Mouse (Mus musculus): Measurements from ENCODE around the gene Slc29a3.

DNA sequence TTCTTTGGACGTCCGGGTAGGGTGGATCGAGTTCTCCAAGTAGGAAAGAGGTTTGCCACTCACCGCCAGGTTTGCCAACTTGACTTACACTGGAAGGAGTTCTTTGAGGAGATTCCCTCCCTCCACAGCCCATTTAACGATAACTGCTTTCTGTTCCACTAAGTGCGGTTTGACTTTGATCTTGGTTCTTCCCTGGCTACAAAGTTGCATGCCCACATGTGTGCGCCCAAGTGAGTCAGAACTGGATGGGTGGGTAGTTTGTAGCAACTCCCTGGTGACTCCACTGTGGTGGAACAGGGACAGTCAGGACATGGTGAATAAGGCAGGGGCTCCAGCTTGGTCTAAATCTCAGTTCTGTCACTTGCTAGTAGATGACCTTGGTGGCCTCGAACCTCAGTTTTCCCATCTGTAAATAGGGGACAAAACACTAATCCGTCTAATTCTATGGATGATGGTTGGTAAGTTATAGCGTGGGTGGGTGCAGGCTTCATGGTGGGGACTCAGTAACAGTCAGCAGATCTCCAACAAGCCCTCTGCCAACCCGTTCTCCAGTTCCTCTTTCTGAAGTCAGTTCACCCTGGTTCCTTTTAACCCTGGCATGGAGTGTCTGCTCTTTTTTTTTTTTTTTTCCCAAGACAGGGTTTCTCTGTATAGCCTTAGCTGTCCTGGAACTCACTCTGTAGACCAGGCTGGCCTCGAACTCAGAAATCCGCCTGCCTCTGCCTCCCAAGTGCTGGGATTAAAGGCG is 7.9 kb downstream of the Slc29a3 start:
- TF ChIP-seq TAL1 (conservative IDR thresholded peaks at IDR 0.05; ENCODE audit: low read depth, low read length): no peak
- no peak for TF ChIP-seq CTCF (IDR thresholded peaks at IDR 0.05; ENCODE audit: low read depth, low read length)
- TF ChIP-seq POLR2AphosphoS5 (IDR thresholded peaks at IDR 0.05; ENCODE audit: insufficient replicate concordance, low read depth, low read length): no peak
- no peak for TF ChIP-seq GATA1 (IDR thresholded peaks at IDR 0.05; ENCODE audit: borderline replicate concordance, low read length)

Data from G1E (cell line).